7 mouse cellular contexts compared by ENCODE assay signal in genomic region chr17:32284262-32285137, GRCm38 (mm10). TPM values are rescaled to one million over a fixed set of nuclear protein-coding genes. Genes with fewer than 3 reads are reported as not detected.
DNase-seq lines count a peak whose midpoint lies in the region; ATAC-seq lines count a peak whose summit lies in the region.

Gene Brd4 (minus strand): TSS chr17:32284722.

- no peaks in the 10 kb centered on the region for H3K36me3 ChIP-seq in intestine, embryonic 15.5 days
- H3K36me3 ChIP-seq in midbrain, embryonic 10.5 days, result peaks cover 4% of the 10 kb centered on the region; the same call in 1 of the 2 replicates

- H3K4me2 ChIP-seq in intestine, embryonic 15.5 days (replicated peaks), result peak within 1 kb of the TSS; percentile 75

- H3K27me3 ChIP-seq in intestine, embryonic 15.5 days (replicated peaks), result no peaks in the 10 kb centered on the region
- no peaks in the 10 kb centered on the region for H3K27me3 ChIP-seq in midbrain, embryonic 10.5 days (ENCODE audit: low read depth, poor library complexity, severe bottlenecking)

- DNase-seq in adrenal gland, adult 18-20 months (ENCODE audit: low spot score in 2 of 2), result peak; percentile 89 to 92
- DNase-seq in embryo, embryonic 11 days, result peak; percentile 96
- peak; percentile 84 to 94 for DNase-seq in gastrocnemius, postnatal 36 days
- DNase-seq in left cerebral cortex, postnatal 25 days (ENCODE audit: low spot score in 2 of 2), result peak; percentile 94 to 96
- DNase-seq in midbrain, embryonic 10.5 days (ENCODE audit: low spot score), result peak; percentile 94
- peak; percentile 91 for DNase-seq in right cerebral cortex, postnatal 4 days

- H3K9ac ChIP-seq in intestine, embryonic 15.5 days, result peak within 1 kb of the TSS; percentile 98

- H3K4me3 ChIP-seq in intestine, embryonic 15.5 days (replicated peaks), result peak within 1 kb of the TSS; percentile 92
- H3K4me3 ChIP-seq in midbrain, embryonic 10.5 days, result peak within 1 kb of the TSS; percentile 97

- under 1% methylated on average over 98 of the region's 100 CpGs for WGBS in intestine, embryonic 15.5 days
- under 1% methylated on average over 100 of the region's 100 CpGs for WGBS in midbrain, embryonic 10.5 days

- H3K9me3 ChIP-seq in intestine, embryonic 15.5 days, result no peaks in the 10 kb centered on the region
- no peaks in the 10 kb centered on the region for H3K9me3 ChIP-seq in midbrain, embryonic 10.5 days (replicated peaks)

- peak; percentile 94 for ATAC-seq in intestine, embryonic 15.5 days

- peak within 1 kb of the TSS; percentile 100 for H3K27ac ChIP-seq in intestine, embryonic 15.5 days
- peak within 1 kb of the TSS; percentile 98 for H3K27ac ChIP-seq in midbrain, embryonic 10.5 days (replicated peaks)

- intact Hi-C loops in gastrocnemius, postnatal 36 days (cut with DNase I), result loop anchor here (5.0 kb wide), 1 partner anchor 47 kb away; no protein-coding TSS in a partner anchor
- intact Hi-C loops in left cerebral cortex, postnatal 25 days (cut with DNase I), result loop anchor here (1.0 to 10.0 kb wide), 3 partner anchors 36 to 140 kb away; no protein-coding TSS in a partner anchor

- peaks cover 11% of the 10 kb centered on the region for H3K4me1 ChIP-seq in intestine, embryonic 15.5 days (replicated peaks)
- peaks cover 35% of the 10 kb centered on the region for H3K4me1 ChIP-seq in midbrain, embryonic 10.5 days

RNA-seq across cellular contexts. Expression of gene Brd4, which starts in this region (rescaled TPM):
- total RNA-seq in adrenal gland, adult 18-20 months (2021), result 100 to 1,000 TPM in 1 of 2 experiments, 10 to 100 TPM in 1; 96.2 to 110 TPM
- total RNA-seq in gastrocnemius, postnatal 36 days (2021), result 10 to 100 TPM; 37.9 to 38.2 TPM
- 68.1 and 70.5 TPM in 2 replicates for polyA plus RNA-seq in intestine, embryonic 15.5 days (2015; fragmentation: Nextera tagmentation; extraction: Ambion mirVana)
- 100 to 1,000 TPM; 117 to 130 TPM for total RNA-seq in left cerebral cortex, postnatal 25 days (2021)
- 110 and 112 TPM in 2 replicates for polyA plus RNA-seq in midbrain, embryonic 10.5 days (2016; fragmentation: Nextera tagmentation; extraction: Ambion mirVana)

Comparison
In these comparisons a context has a peak if more than half of its experiments do, and no peak if none do; other contexts are left out.
1. Peak in every context shown above with its lines: DNase-seq, ATAC-seq, H3K4me3 ChIP-seq and H3K27ac ChIP-seq.